Mouse (Mus musculus) urinary bladder, postnatal 10 days (tissue): ENCODE data around the gene F11.

Experiments
- DNase-seq: peaks from one replicate; pipeline ENCODE4 v3.0.0; 2022; ENCODE audit warnings: low spot score

The F11 gene

DNA sequence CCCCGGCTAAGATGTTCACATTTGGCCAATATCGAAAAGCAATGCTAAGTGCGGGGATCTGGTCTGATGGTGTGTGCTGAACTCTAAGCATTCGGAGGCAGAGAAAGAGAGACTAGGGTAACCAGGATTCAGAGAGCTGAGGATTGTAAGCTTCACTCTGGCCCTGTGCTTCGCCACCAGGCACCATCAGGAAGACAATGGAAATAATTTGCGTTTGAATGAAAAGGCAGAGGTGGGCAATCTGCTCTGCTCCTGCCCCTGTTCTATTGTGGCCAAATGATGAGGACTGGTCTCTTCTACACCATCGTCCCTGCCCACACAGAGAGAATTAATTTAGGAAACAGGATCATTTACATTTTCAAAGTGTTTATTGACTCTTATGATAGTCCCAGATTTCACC, 15.5 kb downstream of the F11 start:
- DNase-seq = no peak

DNA sequence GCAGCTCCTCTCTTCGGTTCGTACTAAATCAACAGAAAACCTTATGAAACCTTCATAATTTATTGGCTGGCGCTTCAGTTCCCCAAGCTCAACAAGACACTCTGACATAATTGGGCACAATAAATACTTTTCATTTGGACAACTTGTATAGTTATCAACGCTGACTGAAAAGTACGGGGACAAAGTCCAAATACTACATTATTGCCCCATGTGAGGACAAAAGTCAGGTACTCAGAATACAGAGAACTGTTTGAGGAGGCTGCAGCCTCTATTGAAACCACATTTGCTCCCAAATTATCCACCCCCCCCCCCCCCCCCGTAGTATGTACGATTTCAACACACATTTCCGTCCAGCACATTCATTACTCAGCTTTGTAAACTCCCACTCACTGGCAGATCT, 22.5 kb downstream of the F11 start:
- no peak for DNase-seq

DNA sequence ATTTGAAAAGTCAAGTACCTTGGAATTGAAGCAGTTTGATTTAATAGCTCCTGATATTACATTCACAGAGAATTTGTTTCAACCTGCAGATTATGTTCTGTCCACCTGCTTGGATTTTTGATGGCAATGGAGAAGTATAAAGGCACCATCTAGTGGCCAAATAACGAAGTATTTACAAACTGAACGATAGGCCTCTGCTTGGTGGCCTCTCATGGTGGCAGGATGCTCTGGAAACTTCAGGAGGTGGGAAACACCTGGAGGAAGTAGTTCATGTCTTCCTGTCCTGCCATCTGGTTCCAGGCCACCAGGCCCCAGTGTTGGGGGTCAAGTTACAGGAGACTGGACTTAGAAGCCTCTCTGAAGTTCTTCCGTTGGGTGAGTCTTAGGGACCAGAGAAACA, 23.5 kb downstream of the F11 start:
- DNase-seq = no peak

DNA sequence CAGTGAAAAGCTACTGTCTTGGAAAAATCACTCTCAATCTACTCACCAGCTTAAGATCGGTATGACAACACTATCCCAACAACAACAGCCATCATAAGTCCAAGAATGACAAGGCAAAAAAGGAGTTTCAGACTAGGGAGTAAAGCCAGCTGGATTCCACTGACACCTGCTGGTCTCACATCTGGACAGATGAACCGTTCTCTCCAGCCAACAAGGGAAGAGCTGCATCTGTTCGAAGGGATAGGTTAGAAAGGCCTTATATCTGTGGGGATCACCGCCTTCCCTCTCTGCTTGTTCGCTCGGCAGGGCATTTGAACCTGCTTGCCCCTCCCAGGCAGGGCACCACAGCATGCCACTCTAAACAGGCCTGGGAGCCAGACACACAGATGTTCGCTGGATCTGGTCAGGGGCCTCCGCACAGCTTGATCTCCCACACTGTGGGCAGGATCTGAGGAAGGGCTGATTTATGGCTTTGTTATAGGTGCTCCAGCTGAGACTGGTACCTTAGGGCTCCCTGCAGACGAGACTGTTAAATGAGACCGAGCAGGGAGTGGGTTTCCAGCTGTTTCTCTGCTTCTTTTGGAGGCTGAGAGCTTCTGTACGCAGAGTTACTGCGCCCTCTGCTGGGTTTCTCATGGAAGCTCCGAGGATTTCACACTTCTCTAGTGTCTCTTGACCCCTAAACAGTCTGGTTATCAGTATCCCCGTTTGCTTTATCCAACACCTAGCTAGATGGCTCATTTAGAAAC, 25.5 kb downstream of the F11 start:
- no peak for DNase-seq

DNA sequence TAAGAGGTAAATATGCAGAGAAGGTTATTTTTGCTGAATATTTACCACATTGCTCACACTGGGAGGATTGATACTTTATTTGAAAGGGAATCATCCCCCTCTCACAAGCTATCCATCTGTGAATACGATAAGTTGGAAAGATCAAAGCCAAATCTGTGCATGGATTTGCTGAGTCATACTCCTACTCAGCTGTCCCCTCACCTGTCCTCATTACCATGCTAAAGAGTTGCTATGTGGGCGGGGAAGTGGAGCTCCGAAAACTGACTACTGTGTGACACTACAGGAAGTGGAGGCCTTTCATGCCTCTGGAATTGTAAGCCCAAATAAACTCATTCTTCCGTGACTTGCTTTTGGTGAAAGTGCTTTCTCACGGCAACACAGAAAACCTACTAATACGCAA, 26.6 kb downstream of the F11 start:
- DNase-seq = no peak

DNA sequence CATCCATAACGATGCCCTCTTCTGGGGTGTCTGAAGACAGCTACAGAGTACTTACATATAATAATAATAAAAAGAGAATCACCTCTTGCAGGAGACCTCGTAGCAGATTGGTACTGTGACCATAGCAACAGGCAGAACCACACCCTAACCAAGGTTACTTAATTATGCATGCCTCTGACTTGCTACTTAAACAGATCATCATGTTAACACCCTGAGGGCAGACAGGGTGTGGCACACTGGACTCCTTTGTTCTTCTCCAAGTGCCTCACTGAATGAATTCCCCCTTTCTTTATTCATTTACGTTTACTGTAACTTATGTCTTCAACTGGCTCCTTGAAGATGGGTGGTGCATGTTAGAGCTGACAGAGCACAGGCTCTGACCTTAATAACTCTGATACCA, 28.6 kb downstream of the F11 start:
- no peak for DNase-seq

DNA sequence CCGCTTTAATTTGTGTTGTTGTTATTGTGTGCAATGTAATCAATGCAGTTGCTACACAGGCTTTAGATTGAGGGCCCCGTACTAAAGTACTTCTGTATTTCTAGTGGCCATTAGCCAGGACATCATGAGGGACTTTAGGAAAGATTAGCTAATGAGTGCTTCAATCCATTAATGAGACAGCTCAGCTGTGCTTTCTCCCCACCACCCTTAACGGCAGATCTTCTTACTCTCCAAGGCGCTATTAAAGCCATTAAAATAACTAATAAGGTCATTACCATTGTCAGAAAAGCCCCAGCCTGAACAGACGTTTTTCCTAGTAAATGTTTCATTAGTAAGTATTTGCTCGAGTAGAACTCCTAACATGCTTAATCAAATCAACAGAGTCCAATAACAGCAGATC, 59.4 kb downstream of the F11 start:
- DNase-seq = no peak

DNA sequence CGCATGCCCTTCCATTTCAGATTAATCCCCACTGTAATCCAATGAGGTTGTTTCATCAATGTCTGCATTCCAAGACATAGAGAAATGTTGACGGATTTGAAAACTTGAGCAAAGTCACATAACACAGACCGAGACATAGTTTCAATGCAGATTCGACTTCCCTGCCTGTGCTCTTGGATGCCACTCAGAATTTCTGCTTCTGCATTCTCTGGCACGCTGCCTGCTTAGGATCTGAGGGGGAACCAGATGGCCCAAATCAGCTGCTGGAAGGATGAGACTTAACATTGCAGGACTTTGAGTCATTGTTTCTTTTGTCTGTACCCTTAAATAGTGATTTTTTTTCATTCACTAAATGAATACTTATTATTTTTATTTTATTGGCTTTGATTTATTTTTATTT, 60.2 kb downstream of the F11 start:
- no peak for DNase-seq

DNA sequence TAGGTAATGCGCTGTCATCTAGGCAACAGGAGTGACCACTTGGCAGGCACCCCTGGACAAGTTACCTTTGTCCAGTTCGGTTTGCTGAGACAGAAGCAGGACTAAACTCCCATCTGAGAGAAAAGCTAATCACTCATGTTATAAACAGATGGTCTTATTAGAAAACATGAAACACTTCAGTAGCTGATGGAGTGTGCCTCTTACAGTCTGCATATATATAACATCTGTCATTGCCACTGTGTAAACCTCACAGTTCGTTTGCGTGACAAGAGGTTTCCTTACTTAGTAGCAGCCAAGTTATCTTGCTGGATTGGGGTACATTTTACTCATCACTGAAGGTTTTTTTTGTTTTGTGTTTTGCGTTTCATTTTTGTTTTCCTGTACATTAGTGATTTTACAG, 64.5 kb downstream of the F11 start:
- DNase-seq = no peak

DNA sequence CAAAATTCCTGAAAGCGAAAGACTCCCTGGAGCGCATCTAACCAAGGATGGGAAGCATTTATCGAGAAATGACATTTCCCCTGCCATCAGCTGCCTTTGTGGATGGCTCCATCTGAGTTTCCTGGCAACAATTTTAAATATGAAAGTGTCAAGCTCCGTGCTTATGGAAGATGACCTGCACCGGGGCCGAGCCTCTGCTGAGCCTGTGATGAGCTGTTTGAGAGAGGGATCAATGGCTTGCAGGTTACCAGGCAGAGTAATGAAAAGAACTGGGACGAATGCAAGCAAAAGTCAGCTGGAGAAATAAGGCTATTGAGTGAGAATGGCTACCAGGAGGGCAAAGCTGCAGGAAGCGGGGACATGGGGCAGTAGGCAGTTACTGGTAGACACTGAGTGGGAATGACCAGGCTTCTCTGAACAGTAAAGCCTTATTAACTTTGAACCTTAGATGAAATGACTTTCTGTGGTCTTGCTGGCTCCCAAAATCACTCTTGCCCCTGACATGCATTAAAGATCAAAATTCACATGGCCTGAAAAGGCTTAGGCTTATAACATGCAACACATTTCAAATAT, 65.8 kb downstream of the F11 start:
- DNase-seq = no peak
